Mouse (Mus musculus): ENCODE data around the gene Calr4. TPM values are rescaled to one million over a fixed set of nuclear protein-coding genes. Genes with fewer than 3 reads are reported as not detected.

Gene Calr4
- total RNA-seq, 4 experiments from 2014 or later: 0.76 to 2.0 (median 1.0) TPM

- peak in 1 of 2 experiments; percentile 23 for DNase-seq (ENCODE audit: low spot score in 2 of 2)
These were observed 39.4 kb downstream of the Calr4 start for GRCm38 (mm10) chr4:109273586-109274240.

GRCm38 (mm10) chr4:109279689-109280458 lies 45.6 kb downstream of the Calr4 start, which contains the start of gene Eps15:
Eps15 (plus strand) TSS chr4:109280268.
- DNase-seq (ENCODE audit: low spot score in 2 of 2): peak; percentile 41 to 70

- DNase-seq (ENCODE audit: low spot score in 2 of 2): no peak
These were observed 46.3 kb downstream of the Calr4 start for GRCm38 (mm10) chr4:109280459-109281160.

GRCm38 (mm10) chr4:109281161-109281560 lies 46.9 kb downstream of the Calr4 start:
- DNase-seq (ENCODE audit: low spot score in 2 of 2): no peak

GRCm38 (mm10) chr4:109281946-109282345 lies 47.7 kb downstream of the Calr4 start:
- DNase-seq (ENCODE audit: low spot score in 2 of 2): no peak

- no peak for DNase-seq (ENCODE audit: low spot score in 2 of 2)
These were observed 60.3 kb downstream of the Calr4 start for GRCm38 (mm10) chr4:109294629-109295028.

- DNase-seq (ENCODE audit: low spot score in 2 of 2): no peak
These were observed 62.2 kb downstream of the Calr4 start for GRCm38 (mm10) chr4:109296510-109296909.

- no peak for DNase-seq (ENCODE audit: low spot score in 2 of 2)
These were observed 64.9 kb downstream of the Calr4 start for GRCm38 (mm10) chr4:109299136-109299535.

Other genes starting within 250 kb of the Calr4 start
- 100 to 1,000 TPM; 116 to 149 (median 131) TPM for gene Nrd1, start 233.8 kb upstream of the Calr4 start, total RNA-seq (2022)
- gene Osbpl9, start 32.2 kb upstream of the Calr4 start, total RNA-seq (2022): 10 to 100 TPM; 48.2 to 59.2 (median 56.3) TPM
- gene Eps15, start 45.8 kb downstream of the Calr4 start, total RNA-seq (2022): 100 to 1,000 TPM; 195 to 231 (median 218) TPM
- gene Ttc39a, start 172.1 kb downstream of the Calr4 start, total RNA-seq (2022): 1 to 10 TPM; 2.2 to 2.7 (median 2.6) TPM